Mouse (Mus musculus) adrenal gland, adult 8-10 months (tissue): ENCODE measurements around the gene Kazn. TPM values are rescaled to one million over a fixed set of nuclear protein-coding genes. Genes with fewer than 3 reads are reported as not detected.

ENCODE experiments used
- DNase-seq: peaks from one replicate; pipeline ENCODE4 v3.0.0; 2022
- total RNA-seq, 4 experiments: library from RNA; stranded (reverse); gene quantifications; 2 replicates each; pipeline ENCODE4 v1.2.4; 2022

Gene Kazn
- total RNA-seq, result 10 to 100 TPM; 27.4 to 46.1 (median 31.9) TPM

GRCm38 (mm10) chr4:142239240-142240126, at the start of gene Kazn:
Gene Kazn (minus strand): TSS chr4:142239401.
- peak; percentile 88 for DNase-seq

- DNase-seq, result no peak
Observed at GRCm38 (mm10) chr4:142285471-142285870, 46.3 kb upstream of the Kazn start.

GRCm38 (mm10) chr4:142283867-142284266, 44.7 kb upstream of the Kazn start:
- DNase-seq, result no peak

- DNase-seq, result no peak
Observed at GRCm38 (mm10) chr4:142278197-142278575, 39.0 kb upstream of the Kazn start.

GRCm38 (mm10) chr4:142277481-142278196, 38.4 kb upstream of the Kazn start:
- no peak for DNase-seq

- DNase-seq, result no peak
Observed at GRCm38 (mm10) chr4:142275242-142275641, 36.0 kb upstream of the Kazn start.

GRCm38 (mm10) chr4:142274441-142275234, 35.4 kb upstream of the Kazn start:
- DNase-seq, result no peak

GRCm38 (mm10) chr4:142271506-142271905, 32.3 kb upstream of the Kazn start:
- no peak for DNase-seq

GRCm38 (mm10) chr4:142267832-142268231, 28.6 kb upstream of the Kazn start:
- no peak for DNase-seq

GRCm38 (mm10) chr4:142267348-142267819, 28.2 kb upstream of the Kazn start:
- DNase-seq, result no peak

- DNase-seq, result no peak
Observed at GRCm38 (mm10) chr4:142264335-142264734, 25.1 kb upstream of the Kazn start.

- no peak for DNase-seq
Observed at GRCm38 (mm10) chr4:142261725-142262124, 22.5 kb upstream of the Kazn start.

GRCm38 (mm10) chr4:142258730-142259129, 19.5 kb upstream of the Kazn start:
- no peak for DNase-seq

- DNase-seq, result no peak
Observed at GRCm38 (mm10) chr4:142254088-142254487, 14.9 kb upstream of the Kazn start.

- no peak for DNase-seq
Observed at GRCm38 (mm10) chr4:142251471-142252354, 12.5 kb upstream of the Kazn start.

- DNase-seq, result no peak
Observed at GRCm38 (mm10) chr4:142250054-142250453, 10.9 kb upstream of the Kazn start.

GRCm38 (mm10) chr4:142249401-142249800, 10.2 kb upstream of the Kazn start:
- DNase-seq, result no peak

GRCm38 (mm10) chr4:142248426-142248825, 9.2 kb upstream of the Kazn start:
- DNase-seq, result peak; percentile 57

- no peak for DNase-seq
Observed at GRCm38 (mm10) chr4:142246698-142247097, 7.5 kb upstream of the Kazn start.

- DNase-seq, result no peak
Observed at GRCm38 (mm10) chr4:142244641-142245040, 5.4 kb upstream of the Kazn start.

- peak; percentile 53 for DNase-seq
Observed at GRCm38 (mm10) chr4:142242750-142243383, 3.7 kb upstream of the Kazn start.
